Mouse (Mus musculus) layer of hippocampus, postnatal 10 days (tissue): ENCODE measurements around the gene Cxadr. TPM values are rescaled to one million over a fixed set of nuclear protein-coding genes. Genes with fewer than 3 reads are reported as not detected.

Experiments
- DNase-seq, 2 experiments: peaks; one replicate each; pipeline ENCODE4 v3.0.0; 2021; ENCODE audit warnings: low spot score in 2 of 2
- long read RNA-seq: library from polyadenylated mRNA; stranded (forward); transcript quantifications from one replicate; pipeline ENCODE4 v2.0.0, GENCODE M21; 2023
- total RNA-seq, 2 experiments: library from RNA; stranded (reverse); gene quantifications; 2 replicates each; pipeline ENCODE4 v1.2.3; 2021

Gene Cxadr
- total RNA-seq = 100 to 1,000 TPM; 158 to 175 TPM
- long read RNA-seq, full-length matches to known transcripts = 7 of 24 reads
- long read RNA-seq, partial matches to known transcripts = 1 of 24 reads
- long read RNA-seq, other reads (novel, unspliced or antisense) = 16 of 24 reads

DNA sequence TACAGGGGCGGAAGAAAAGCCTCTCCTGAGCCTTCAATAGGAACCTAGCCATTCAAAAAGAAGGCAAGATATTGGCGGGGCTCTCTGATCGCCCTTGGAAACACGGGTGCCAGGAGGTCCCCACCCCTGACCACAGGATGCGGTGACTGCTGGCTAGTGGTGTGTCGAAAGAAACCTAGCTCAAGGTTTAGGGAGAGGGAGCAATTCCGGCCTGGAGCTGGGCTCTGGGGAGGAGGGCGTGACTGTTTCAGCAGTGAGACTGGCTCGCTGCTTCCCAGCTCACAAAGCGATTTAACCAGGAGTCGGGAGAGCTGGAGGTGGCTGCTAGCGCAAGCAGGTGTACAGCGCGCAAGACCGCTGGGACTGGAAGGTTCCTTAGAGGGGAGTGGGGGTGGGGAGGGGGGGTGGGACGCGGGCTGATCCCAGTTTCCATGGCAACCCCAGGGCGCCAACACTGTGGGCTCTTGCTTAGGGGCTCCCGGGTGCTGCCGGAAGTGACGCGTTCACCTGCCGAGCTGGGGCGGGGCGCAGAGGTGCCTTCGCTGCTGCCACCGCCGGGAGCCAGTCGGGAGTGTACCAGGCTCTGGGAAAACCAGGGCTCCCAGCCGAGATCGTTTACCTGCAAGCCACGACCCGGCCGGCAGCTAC, at the start of gene Cxadr:
TSS of gene Cxadr (plus strand) at position 307 of the 648 bp plus-strand sequence.
- peak; percentile 71 to 84 for DNase-seq

DNA sequence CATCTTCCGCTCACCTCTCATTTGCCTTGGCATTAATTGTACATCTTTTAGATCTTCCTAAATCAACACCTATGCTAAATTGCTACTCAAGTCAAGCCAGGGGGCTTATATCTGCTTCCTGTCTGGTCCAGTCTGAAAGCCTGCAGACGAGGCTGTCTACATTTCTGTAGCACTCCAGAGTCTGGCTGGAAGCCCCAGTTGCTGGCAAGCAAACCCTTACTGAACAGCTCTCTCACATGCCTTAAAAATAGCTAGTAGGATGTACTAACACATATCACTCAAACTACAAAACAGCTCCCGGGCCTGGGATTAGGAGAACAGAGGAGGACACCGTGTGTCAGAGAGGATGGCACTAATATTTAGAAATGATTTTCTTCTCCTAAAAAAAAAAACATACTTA, 42.3 kb upstream of the Cxadr start:
- DNase-seq = peak; percentile 40 to 57

DNA sequence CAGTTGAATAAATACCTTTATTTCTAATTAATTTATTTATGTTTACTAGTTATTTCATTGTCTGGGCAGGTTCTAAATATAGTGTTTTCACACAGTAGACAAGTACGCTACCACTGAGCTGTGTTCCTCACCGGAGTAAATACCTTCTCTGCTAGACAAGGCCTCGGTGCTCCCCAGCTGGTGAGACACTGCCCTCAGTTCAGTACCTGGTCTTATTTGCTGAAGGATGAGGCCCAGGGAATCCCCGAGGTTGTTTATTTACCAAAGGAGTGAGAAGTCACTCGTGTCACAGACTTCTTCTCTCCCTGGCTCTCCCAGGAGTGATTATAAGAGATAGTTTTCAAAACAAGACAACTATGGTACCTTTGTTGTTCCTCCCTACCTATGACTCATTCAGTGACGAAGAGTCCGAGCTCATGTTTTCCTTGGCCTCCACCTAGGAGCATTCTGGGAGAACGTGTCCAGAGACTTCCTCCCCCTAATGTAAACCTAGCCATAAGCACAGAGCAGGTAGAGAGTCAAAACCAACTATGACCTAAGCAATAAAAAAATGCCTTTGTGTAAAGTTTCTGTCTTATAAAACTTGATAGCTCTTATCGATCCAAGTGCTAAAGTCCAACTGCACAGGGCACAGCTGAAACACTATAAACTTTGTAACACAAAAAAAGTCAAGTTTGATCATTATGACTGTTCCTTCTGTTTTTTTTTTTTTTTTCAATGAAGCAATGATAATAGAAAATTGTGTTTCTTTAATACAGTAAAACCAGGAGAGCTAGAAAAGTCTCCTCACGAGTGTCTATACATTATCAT, 41.0 kb upstream of the Cxadr start:
- DNase-seq = no peak

DNA sequence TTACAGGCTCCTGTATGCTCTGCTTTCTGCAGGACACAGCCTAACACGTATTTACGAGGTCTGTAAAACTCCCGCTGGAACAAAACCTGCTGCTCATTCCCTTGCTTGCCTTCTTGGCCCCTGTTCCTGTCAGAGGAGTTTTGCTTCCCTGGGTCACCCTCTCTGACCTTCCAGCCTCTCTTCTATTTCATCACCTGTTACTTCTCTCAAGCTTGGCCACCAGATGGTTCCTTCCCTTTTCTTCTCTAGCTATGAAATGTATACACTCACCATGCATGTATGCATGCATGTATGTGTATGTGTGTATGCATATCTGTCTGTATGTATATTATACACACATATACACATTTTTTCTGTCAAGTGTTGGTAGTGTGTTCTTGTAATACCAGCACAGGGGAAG, 39.8 kb upstream of the Cxadr start:
- DNase-seq = no peak

DNA sequence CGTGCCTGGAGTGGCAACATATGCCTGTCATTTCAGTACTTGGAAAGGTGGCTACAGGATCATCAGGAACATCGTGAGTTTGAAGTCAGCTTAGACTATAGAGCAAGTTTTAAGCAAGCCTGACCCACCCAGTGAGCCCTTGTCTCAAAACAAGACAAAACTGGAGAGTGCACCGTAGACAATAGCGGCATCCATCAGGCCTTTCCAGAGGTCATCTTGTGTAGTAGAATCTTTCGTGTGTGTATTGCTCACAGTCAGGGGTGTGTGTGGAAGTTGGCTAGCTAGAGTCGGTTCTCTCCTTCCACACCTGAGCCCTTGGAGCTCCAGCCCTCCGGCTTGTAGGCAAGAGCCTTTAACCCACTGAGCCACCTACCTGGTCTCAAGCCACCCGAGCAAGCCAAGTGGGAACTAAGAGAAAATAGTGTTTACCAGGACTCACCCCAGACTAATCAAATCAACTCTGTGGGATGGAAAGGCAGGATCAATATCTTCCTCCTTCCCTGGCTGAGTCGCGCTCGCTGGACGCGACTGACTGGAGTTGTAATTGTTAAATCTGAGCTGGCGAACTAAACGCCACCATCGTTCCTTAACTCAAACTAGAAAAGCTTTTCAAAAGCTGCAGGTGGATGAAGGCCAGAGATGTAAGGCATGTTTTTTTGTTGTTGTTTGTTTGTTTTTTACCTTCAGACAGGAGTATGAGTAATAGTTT, 36.7 kb upstream of the Cxadr start:
- no peak for DNase-seq

DNA sequence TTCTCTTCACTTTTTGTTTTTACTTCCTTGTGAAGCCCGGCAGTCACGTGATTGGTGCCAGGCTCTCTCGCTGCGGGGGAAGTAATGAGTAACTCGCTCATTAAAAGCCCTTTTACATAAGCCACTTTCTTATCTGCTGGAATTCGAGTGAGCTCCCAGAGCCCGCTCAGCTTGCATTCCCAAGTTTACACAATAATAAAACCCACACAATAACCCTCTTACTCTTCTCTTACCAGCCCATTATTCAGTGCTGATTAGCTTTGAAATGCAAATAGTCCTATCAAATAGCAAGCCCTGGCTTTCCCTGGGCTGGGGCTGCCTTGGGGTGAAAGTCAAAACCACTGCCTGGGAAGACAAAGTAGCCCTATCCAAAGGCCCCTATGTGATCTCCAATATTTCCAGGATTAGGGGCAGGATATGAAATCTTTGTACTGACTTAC, 36.1 kb upstream of the Cxadr start:
- DNase-seq = peak; percentile 10 to 20

DNA sequence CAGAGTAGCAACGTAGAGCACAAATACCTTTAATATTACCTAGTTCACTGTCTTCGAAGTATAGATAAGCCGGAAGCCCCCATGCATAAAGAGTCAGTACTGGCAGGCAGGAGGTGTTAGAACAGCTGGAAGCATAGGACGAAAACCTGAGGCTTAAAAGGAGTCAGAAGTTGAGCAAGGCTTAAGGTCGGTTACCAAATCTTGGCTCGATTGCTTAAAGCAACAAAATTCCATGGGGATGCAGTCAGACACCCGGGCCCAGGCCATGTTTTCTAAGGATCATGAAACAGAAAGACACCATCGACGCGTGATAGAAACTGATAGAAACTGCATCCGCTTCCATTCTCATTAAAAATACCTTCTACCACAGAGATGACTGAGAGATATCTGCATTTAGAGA, 35.5 kb upstream of the Cxadr start:
- no peak for DNase-seq

DNA sequence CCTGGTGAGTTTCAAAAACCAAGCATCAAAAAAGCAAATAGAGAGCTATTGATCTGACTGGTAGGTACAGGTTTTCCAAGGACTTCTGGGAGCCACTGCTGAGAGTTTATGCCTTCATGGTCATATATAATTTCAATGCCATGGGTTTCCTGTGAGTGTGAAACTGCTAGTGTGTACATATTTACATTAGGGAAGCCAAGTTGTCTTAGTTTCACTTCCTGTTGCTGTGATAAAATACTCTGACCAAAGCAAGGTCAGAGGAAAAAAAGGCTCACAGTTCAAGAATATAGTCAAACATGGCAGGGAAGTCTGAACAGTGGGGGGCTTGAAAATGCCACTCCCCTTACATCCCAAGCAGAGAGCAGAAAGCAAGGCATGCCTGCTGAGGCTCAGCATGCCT, 33.8 kb upstream of the Cxadr start:
- DNase-seq = no peak

DNA sequence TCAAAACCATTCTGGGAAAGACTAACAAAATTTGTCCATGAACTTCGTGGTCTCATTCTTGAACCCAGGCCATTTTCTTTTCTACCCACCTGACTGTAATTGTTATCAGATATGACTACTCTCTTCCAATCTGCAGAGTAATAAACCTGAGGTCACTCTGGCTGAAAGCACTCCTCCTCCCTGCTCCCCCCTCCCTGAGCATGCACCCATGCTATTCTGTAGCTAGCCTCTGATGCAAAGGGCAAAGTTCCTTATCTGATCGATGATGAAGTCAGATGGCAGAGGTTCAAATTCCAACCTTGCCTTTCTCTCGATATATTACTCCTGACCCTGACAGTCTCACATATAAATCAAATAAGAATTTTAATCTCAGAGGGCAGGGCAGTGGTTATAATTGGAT, 33.1 kb upstream of the Cxadr start:
- DNase-seq = no peak

DNA sequence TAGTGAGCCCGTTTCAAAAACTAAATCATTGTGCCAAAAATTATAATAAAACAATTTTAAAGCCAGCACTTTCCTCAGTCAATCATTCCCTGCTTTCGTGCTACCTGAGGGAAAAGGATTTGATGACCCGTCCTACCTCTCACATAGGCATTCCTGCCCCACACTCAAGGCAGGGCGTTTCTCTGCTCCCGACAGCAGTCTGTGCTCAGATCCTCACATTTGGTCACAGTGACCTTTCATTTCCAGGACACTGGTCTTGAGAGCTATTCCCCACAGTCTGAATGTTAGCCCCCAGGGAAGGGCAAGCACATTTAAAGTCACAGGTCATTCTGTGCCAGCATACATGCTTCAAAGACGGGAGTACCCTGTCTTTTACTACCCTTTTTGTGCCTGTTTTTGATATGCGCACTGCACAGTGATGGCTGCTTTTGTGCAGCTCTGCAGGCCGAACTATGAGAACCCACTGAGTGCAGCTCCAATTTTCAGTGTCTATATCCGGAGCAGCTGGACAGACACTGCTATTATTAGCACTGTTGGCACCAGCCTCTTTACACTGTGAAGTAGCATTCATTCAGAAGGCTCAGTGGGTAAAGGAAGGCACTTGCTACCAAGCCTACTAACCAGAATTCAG, 26.3 kb upstream of the Cxadr start:
- peak; percentile 12 to 16 for DNase-seq

DNA sequence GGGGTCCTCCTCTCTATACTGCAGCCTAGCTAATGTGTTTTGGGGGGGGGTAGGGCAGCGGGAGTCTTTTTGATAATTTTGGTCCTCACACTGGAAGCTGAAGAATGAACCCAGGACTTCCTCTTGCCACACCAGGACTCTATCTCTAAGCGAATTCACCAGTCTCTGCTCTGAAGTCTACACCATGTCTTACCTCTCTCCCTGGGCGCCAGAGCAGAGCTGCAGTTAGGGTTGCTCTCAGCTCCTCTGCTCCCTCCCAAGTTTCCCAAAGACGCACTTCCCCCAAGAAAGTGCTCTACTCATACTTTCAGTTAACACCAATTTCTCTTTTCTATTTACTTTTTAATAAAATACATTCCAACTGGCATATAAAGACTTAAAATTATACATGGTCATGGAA, 23.7 kb upstream of the Cxadr start:
- DNase-seq = no peak

DNA sequence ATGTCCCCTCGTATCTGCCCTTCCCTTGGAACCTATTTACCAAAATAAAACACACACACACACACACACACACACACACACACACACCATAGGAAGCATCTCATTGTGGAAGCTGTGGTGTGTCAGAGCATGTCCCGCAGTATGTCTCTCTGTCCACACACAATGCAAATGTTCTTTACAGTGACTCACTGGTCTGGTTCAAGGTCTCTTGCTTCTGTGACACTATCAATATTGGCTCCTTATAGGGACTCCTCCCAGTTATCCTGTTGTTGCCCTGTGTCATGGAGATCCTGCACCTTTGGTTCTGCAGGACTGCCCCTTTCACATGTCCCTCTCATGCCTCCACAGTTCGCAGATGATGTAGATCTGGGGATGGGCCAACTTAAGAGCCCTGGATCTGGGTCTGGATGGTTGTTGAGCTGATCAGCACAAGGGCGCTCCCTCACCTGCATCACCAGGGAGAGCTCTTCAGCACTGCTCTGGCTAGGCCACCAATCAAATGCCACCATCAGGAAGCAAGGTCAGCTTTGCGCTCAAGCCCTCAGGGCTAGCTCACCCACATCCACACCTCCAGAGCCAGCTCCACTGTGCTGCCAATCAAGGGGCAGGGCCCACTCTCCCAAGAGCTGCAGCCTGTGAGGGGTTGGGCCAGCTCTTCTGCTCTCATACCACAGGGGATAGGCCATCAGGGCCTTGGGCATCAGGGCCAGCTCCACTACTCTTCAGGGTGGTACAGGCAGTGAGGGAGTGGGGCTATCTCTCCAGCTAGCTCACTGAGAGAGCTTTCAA, 21.0 kb upstream of the Cxadr start:
- no peak for DNase-seq

DNA sequence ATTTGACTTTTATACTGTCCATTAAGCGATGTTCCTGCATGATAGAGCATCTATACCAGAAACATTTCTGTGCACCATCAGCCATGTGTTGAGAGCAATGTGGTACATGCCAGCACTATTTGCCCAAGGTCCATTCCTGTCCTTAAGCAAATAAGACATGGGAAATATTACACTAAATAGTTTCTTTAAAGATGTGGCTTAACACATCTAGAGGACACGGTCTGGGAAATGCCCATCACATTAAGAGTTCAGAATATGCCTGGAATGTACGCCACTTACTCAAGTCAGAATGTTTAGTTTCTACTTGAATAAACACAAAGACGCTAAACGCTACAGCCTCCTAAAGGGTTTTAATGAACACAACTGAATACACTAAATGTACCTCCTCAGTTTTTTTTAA, 18.1 kb upstream of the Cxadr start:
- no peak for DNase-seq

DNA sequence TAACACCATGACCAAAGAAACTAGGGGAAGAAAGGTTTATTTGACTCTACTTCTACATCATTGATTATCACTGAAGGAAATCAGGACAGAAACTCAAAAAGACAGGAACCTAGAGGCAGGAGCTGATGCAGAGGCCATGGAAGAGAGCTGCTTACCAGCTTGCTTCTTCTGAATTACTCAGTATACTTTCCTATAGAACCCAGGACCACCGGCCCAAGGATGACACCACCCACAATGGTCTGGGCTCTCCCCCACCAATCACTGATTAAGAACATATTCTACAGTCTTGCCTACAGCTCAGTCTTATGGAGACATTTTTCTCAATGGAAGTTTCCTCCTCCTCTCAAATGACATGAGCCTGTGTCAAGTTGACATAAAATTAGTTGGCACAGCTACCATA, 7.2 kb upstream of the Cxadr start:
- no peak for DNase-seq

DNA sequence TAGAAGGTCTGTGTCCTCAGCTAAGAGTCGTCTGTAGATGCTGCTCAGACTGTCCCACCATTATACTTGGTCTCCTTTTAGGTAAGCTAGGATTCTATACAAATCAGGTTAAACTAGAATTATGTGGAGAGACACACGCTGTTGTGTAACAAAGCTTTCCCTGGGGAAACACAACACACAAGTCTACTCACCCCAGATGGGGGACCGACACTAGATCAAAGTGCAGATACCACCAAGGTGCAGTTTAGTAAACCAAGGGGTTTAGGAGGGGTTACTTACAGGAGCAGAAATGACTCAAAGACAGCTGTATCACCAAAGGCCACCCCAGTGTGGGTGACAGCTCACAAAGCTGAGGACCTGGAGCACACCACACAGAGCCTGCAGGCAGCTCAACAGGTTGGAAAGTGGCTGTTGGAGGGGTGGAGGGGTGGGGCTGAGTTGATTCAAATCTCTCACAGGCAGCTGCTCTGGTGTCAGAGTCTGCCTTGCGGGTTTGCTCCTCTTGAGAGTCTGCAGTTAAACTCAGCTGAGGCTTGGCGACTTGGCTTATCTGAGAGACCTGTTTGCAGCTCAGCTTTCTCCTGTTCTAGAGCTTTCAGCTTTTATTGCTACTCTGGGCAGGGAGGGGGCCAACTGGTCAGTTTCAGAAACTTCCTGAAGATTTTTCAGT, 6.5 kb upstream of the Cxadr start:
- DNase-seq = no peak

DNA sequence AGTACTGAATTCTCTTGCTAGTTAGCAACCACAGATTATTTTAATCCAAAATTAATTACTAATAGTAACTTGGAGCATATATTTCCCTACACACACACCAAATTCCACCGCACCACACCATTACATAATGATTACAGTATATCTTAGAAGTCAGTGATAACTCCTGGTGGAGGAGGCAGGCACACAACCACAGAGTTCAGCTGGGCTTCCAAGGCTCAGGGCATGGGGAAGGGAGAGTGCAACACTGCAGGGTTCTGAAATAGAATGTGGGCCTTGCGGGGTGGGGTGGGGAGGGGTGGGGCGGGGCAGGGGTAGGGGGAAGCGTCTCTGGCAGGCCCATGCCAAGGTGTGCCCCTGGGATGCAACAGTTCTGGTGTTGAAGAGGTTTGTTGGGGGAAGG, 5.7 kb upstream of the Cxadr start:
- no peak for DNase-seq

DNA sequence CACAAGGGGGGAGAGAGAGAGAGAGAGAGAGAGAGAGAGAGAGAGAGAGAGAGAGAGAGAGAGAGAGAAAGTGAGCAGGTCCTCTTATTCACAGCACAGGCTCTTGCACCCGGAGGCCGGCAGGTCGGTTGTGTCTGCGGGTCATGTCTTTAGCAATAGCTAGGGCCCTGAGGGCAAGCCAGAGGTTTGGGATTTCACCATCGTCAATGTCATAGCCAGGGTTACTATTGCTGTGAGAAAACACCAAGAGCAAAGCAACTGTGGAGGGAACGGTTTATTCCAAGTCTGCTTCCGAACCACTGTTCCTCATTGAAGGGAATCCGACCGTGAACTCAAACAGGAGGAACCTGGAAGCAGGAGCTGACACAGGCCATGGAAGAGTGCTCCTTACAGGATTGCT, 5.2 kb upstream of the Cxadr start:
- DNase-seq = no peak

DNA sequence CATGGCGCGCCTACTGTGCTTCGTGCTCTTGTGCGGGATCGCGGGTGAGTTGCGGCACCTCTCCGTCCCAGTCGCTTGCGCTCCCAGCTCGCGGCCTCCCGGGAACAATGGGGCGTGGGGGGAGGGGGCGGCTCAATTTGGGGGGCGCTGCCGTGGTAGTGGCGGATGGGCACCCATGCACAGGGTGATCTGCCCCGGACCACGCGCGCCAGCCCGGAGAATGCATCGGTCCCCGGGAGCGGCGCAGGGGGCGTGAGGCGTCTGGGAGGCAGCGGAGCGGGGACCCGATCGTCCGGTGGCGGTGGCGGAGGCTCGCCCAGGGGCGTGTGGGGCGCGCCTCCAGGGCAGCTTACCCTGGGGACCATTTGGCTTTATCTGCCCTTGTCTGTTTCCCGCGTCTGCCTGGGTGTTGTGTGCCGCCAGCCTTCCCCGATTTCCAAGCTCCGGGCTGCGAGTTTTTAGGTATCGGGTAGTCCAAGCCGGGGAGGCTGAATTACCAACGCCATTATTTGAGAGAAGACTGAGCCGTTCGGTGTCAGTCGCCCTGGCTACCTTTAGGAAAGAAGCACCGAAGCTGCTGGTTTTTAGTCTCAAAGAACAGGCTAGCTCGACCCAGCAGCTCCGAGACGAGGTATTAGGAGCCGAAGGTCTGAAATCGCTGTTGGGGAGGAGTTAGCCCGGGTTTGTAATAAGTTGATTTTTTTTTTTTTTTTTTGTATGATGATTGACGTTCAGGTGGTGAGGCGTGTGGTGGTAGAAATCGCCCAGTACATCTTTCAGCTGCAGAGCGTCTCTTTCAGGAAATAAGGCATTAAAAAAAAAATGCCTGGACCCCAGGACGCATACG, 765 bp downstream of the Cxadr start:
- no peak for DNase-seq

DNA sequence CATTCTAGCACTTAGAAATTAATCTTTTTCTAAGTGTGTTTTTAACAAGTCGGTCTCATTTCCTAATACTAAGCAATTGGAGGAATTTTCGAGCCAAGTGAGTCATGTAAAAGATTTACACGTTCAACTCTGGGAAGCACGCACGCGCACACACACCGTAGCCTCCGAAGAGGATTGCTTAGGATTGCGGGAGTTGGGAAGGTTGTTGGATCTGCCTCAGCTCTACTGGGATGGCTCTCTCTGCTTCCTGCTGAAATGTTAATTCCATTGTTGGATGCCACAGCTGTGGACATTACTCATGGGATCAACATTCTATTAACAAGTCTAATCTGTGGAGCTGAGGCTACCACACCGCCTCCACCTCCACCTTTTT, 1.4 kb downstream of the Cxadr start:
- peak; percentile 30 to 39 for DNase-seq
